Mouse (Mus musculus) kidney, postnatal 25 days (tissue): Measurements from ENCODE around the gene Stab1.
A peak's percentile ranks its signal among the peaks of the same experiment; 100 is the strongest.

Source experiments
- DNase-seq, 2 experiments: peaks; one replicate each; pipeline ENCODE4 v3.0.0; 2021; ENCODE audit warnings: mixed read lengths in 2 of 2

Gene Stab1

GRCm38 (mm10) chr14:31161638-31162037, 6.8 kb downstream of the Stab1 start:
- DNase-seq = no peak

GRCm38 (mm10) chr14:31161191-31161590, 7.2 kb downstream of the Stab1 start:
- DNase-seq = no peak

- DNase-seq = no peak
These were observed 8.0 kb downstream of the Stab1 start for GRCm38 (mm10) chr14:31160196-31161150.

GRCm38 (mm10) chr14:31145694-31146093, 22.7 kb downstream of the Stab1 start:
- DNase-seq = no peak

GRCm38 (mm10) chr14:31141011-31141410, 27.4 kb downstream of the Stab1 start:
- DNase-seq = no peak

- peak in 1 of 2 experiments; percentile 32 for DNase-seq
These were observed 28.3 kb downstream of the Stab1 start for GRCm38 (mm10) chr14:31140141-31140540.

- DNase-seq = peak in 1 of 2 experiments; percentile 36
These were observed 28.8 kb downstream of the Stab1 start for GRCm38 (mm10) chr14:31139666-31140065.

- DNase-seq = peak in 1 of 2 experiments; percentile 48
These were observed 29.5 kb downstream of the Stab1 start for GRCm38 (mm10) chr14:31138897-31139429.

GRCm38 (mm10) chr14:31138219-31138896, 30.1 kb downstream of the Stab1 start:
- DNase-seq = peak in 1 of 2 experiments; percentile 38

- peak; percentile 65 to 83 for DNase-seq
These were observed 30.6 kb downstream of the Stab1 start for GRCm38 (mm10) chr14:31137791-31138190.

GRCm38 (mm10) chr14:31137281-31137595, 31.2 kb downstream of the Stab1 start:
- peak in 1 of 2 experiments; percentile 29 for DNase-seq

GRCm38 (mm10) chr14:31136411-31137280, 31.8 kb downstream of the Stab1 start:
- DNase-seq = peak in 1 of 2 experiments; percentile 42

GRCm38 (mm10) chr14:31135495-31136410, 32.7 kb downstream of the Stab1 start:
- DNase-seq = peak in 1 of 2 experiments; percentile 22

GRCm38 (mm10) chr14:31134015-31135000, 34.1 kb downstream of the Stab1 start:
- DNase-seq = no peak

- no peak for DNase-seq
These were observed 35.3 kb downstream of the Stab1 start for GRCm38 (mm10) chr14:31133023-31133665.

GRCm38 (mm10) chr14:31132491-31132975, 35.9 kb downstream of the Stab1 start:
- DNase-seq = no peak

GRCm38 (mm10) chr14:31132031-31132430, 36.4 kb downstream of the Stab1 start:
- DNase-seq = peak in 1 of 2 experiments; percentile 66

GRCm38 (mm10) chr14:31131272-31131821, 37.1 kb downstream of the Stab1 start:
- DNase-seq = peak in 1 of 2 experiments; percentile 8
